In genomic region chr16:52984336-52984735, GRCm38 (mm10) we compare ENCODE assay signal across 18 mouse cellular contexts.
A peak's percentile ranks its signal among the peaks of the same experiment; 100 is the strongest.
DNase-seq lines count a peak whose midpoint lies in the region; ATAC-seq and TF ChIP-seq lines count a peak whose summit lies in the region.
"Had no signal": no experiment of that assay in that cellular context is flagged by ENCODE, and none has a peak within 500 bp of the region (broad histone marks: within the 10 kb centered on the region; RNA-seq: fewer than 3 reads in every experiment).

No protein-coding gene starts in this region.

- intact Hi-C loops in heart, postnatal 36 days (cut with DNase I), result no loop called here

- H3K27me3 ChIP-seq in hindbrain, embryonic 15.5 days, result no peaks in the 10 kb centered on the region
- H3K27me3 ChIP-seq in hindbrain, embryonic 12.5 days, result no peaks in the 10 kb centered on the region
- no peaks in the 10 kb centered on the region for H3K27me3 ChIP-seq in forebrain, embryonic 12.5 days
- no peaks in the 10 kb centered on the region for H3K27me3 ChIP-seq in midbrain, postnatal 0 days (ENCODE audit: insufficient read depth, low read length)
- H3K27me3 ChIP-seq: lung, embryonic 15.5 days; neural tube, embryonic 13.5 days; Patski had no signal

- no peak overlapping the region for H3K27ac ChIP-seq in hindbrain, embryonic 15.5 days (replicated peaks)
- H3K27ac ChIP-seq in hindbrain, embryonic 12.5 days, result no peak overlapping the region
- no peak overlapping the region for H3K27ac ChIP-seq in forebrain, embryonic 12.5 days
- H3K27ac ChIP-seq in midbrain, postnatal 0 days (ENCODE audit: low read depth, low read length), result no peak overlapping the region
- H3K27ac ChIP-seq: heart, adult 2 months; liver, embryonic 14.5 days; lung, embryonic 15.5 days; neural tube, embryonic 13.5 days had no signal

- H3K36me3 ChIP-seq in hindbrain, embryonic 15.5 days, result no peaks in the 10 kb centered on the region
- no peaks in the 10 kb centered on the region for H3K36me3 ChIP-seq in hindbrain, embryonic 12.5 days
- no peaks in the 10 kb centered on the region for H3K36me3 ChIP-seq in forebrain, embryonic 12.5 days (replicated peaks)
- H3K36me3 ChIP-seq in midbrain, postnatal 0 days (ENCODE audit: insufficient read depth, low read length), result no peaks in the 10 kb centered on the region
- H3K36me3 ChIP-seq: lung, embryonic 15.5 days; neural tube, embryonic 13.5 days had no signal

- no peak overlapping the region for H3K4me3 ChIP-seq in hindbrain, embryonic 15.5 days
- no peak overlapping the region for H3K4me3 ChIP-seq in hindbrain, embryonic 12.5 days
- H3K4me3 ChIP-seq in forebrain, embryonic 12.5 days (replicated peaks), result no peak overlapping the region
- no peak overlapping the region for H3K4me3 ChIP-seq in midbrain, postnatal 0 days (ENCODE audit: low read depth, low read length)
- H3K4me3 ChIP-seq: heart, adult 2 months; lung, embryonic 15.5 days; neural tube, embryonic 13.5 days had no signal

- no peak overlapping the region for H3K4me2 ChIP-seq in hindbrain, embryonic 15.5 days
- no peak overlapping the region for H3K4me2 ChIP-seq in hindbrain, embryonic 12.5 days (replicated peaks)
- H3K4me2 ChIP-seq in forebrain, embryonic 12.5 days, result no peak overlapping the region
- no peak overlapping the region for H3K4me2 ChIP-seq in midbrain, postnatal 0 days (ENCODE audit: low read depth, low read length, poor library complexity, severe bottlenecking)
- H3K4me2 ChIP-seq: lung, embryonic 15.5 days; neural tube, embryonic 13.5 days had no signal

- WGBS in hindbrain, embryonic 15.5 days, result 40% methylated on average over 1 of the region's 1 CpGs
- WGBS in hindbrain, embryonic 12.5 days, result 49% methylated on average over 1 of the region's 1 CpGs
- WGBS in forebrain, embryonic 12.5 days, result 45% methylated on average over 1 of the region's 1 CpGs
- WGBS in midbrain, postnatal 0 days, result 18% methylated on average over 1 of the region's 1 CpGs

- H3K4me1 ChIP-seq in hindbrain, embryonic 15.5 days (replicated peaks), result no peaks in the 10 kb centered on the region
- no peaks in the 10 kb centered on the region for H3K4me1 ChIP-seq in hindbrain, embryonic 12.5 days
- no peaks in the 10 kb centered on the region for H3K4me1 ChIP-seq in forebrain, embryonic 12.5 days
- no peaks in the 10 kb centered on the region for H3K4me1 ChIP-seq in midbrain, postnatal 0 days (ENCODE audit: insufficient read depth, low read length)
- H3K4me1 ChIP-seq: lung, embryonic 15.5 days; neural tube, embryonic 13.5 days had no signal

- peak; percentile 68; the same call in 1 of the 2 replicates for ATAC-seq in hindbrain, embryonic 15.5 days (ENCODE audit: low FRiP score, low read depth)
- ATAC-seq in hindbrain, embryonic 12.5 days (ENCODE audit: low FRiP score), result no peak
- 0 out of 2 replicates have a peak, but pooled peaks have one; percentile 49 for ATAC-seq in forebrain, embryonic 12.5 days (ENCODE audit: low FRiP score)
- peak; percentile 74 for ATAC-seq in midbrain, postnatal 0 days (ENCODE audit: low FRiP score)
- ATAC-seq: intestine, postnatal 0 days; Patski had no signal

- DNase-seq in forelimb bud, embryonic 11.5 days (ENCODE audit: low read depth, low spot score), result peak; percentile 12
- peak; percentile 26 for DNase-seq in midbrain, postnatal 0 days (ENCODE audit: low spot score)
- no peak for DNase-seq in heart, adult 18-20 months
- DNase-seq in heart, postnatal 36 days, result no peak
- DNase-seq: adrenal gland, adult 8-10 months; cerebellum, adult 11 months; cerebellum, postnatal 25 days; gastrocnemius, postnatal 14 days; heart, adult 2 months; right cerebral cortex, adult 18-20 months had no signal

- H3K9me3 ChIP-seq in hindbrain, embryonic 15.5 days, result no peaks in the 10 kb centered on the region
- H3K9me3 ChIP-seq in hindbrain, embryonic 12.5 days (replicated peaks), result no peaks in the 10 kb centered on the region
- H3K9me3 ChIP-seq in forebrain, embryonic 12.5 days, result no peaks in the 10 kb centered on the region
- H3K9me3 ChIP-seq in midbrain, postnatal 0 days (ENCODE audit: low read length), result no peaks in the 10 kb centered on the region
- H3K9me3 ChIP-seq: lung, embryonic 15.5 days; neural tube, embryonic 13.5 days had no signal

- no peak for TF ChIP-seq CTCF in midbrain, postnatal 0 days (IDR thresholded peaks at IDR 0.05)

- no peak overlapping the region for H3K9ac ChIP-seq in hindbrain, embryonic 15.5 days
- no peak overlapping the region for H3K9ac ChIP-seq in hindbrain, embryonic 12.5 days
- H3K9ac ChIP-seq in forebrain, embryonic 12.5 days, result no peak overlapping the region
- no peak overlapping the region for H3K9ac ChIP-seq in midbrain, postnatal 0 days (replicated peaks; ENCODE audit: low read length, poor library complexity, severe bottlenecking)
- H3K9ac ChIP-seq: liver, embryonic 14.5 days; lung, embryonic 15.5 days; neural tube, embryonic 13.5 days had no signal

Comparison
In these comparisons a context has a peak if more than half of its experiments do, and no peak if none do; other contexts are left out.
1. DNase-seq: peak in forelimb bud, embryonic 11.5 days (single experiment) and midbrain, postnatal 0 days (single experiment); none in heart, adult 18-20 months (0 of 2) and heart, postnatal 36 days (0 of 2).